Mouse (Mus musculus): ENCODE results near the gene St6galnac4. TPM values are rescaled to one million over a fixed set of nuclear protein-coding genes. Genes with fewer than 3 reads are reported as not detected.
A peak's percentile ranks its signal among the peaks of the same experiment; 100 is the strongest.

The St6galnac4 gene
- polyA plus RNA-seq, 1 experiment = 9.6 TPM

DNA sequence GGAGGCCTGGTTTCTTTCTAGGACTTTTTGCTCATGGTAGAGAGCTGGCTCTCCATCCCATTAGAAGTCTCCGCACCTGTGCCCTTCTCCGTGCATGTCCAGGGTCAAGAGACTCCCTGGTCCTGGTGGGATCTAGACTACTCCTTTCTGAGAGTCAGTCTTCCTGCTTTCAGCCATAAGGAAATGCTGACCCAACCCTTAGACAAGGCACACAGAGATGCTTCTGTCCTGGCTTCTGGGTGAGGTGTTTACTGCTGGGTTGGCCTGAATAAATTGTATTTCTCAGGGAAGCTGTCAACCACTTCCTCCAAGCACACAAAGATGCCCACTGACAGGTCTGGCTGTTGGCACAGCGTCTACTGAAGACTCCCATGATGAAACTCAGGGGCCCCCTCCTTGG, 12.5 kb downstream of the St6galnac4 start, which contains the start of gene St6galnac6:
Gene St6galnac6 (plus strand): TSS at position 301 of the 400 bp plus-strand sequence.
- no peaks in the 10 kb centered on the region; the same call in 1 of the 2 replicates for H3K36me3 ChIP-seq (ENCODE audit: control insufficient read depth, insufficient read depth, low read length)
- peaks cover 7% of the 10 kb centered on the region for H3K4me1 ChIP-seq (ENCODE audit: control insufficient read depth, insufficient read depth, insufficient read length, low read length)
- no peaks in the 10 kb centered on the region for H3K27me3 ChIP-seq (ENCODE audit: control insufficient read depth, insufficient read depth, low read length)
- no peak for TF ChIP-seq POLR2A (IDR thresholded peaks at IDR 0.05; ENCODE audit: low read depth, low read length)
- no peak for TF ChIP-seq CTCF (IDR thresholded peaks at IDR 0.05; ENCODE audit: extremely low read depth, insufficient read length, insufficient replicate concordance, low read depth, low read length)
- WGBS = 93% methylated on average over 3 of the region's 3 CpGs
- H3K4me3 ChIP-seq (ENCODE audit: low read depth, low read length) = no peak within 1 kb of the TSS
- H3K27ac ChIP-seq (ENCODE audit: insufficient read depth, low read depth, low read length) = no peak within 1 kb of the TSS

GRCm38 (mm10) chr2:32601417-32602065, 14.6 kb downstream of the St6galnac4 start:
- TF ChIP-seq CTCF (IDR thresholded peaks at IDR 0.05; ENCODE audit: extremely low read depth, insufficient read length, insufficient replicate concordance, low read depth, low read length) (peak; percentile 67; the same call in 1 of the 2 replicates), POLR2A (IDR thresholded peaks at IDR 0.05; ENCODE audit: low read depth, low read length) (no peak)

DNA sequence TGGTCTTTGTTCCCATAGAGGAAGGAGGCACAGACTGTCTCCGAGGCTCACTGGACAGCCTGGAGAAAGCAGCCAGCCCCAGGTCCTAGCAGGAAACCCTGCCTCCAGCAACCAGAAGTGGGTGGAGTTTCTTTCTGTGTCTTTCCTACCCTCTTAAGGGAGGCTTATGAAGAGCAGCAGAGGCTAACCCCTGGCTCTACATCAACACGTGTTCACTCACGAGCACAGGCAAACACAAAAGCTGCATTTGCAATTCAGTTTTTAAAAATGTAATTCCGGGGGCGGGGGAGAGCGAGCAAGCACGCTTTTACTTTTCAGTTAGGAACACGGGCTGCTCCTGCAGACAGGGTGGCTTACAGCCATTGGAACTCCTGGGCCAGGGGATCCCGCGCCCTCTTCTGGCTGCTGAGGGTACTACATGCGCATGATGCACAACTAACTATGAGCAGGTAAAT, 15.7 kb downstream of the St6galnac4 start:
- WGBS = 1% methylated on average over 11 of the region's 11 CpGs
- Histone ChIP-seq H3K27ac (ENCODE audit: insufficient read depth, low read depth, low read length) (no peak overlapping the region), H3K27me3 (ENCODE audit: control insufficient read depth, insufficient read depth, low read length) (peaks cover 11% of the 10 kb centered on the region), H3K36me3 (ENCODE audit: control insufficient read depth, insufficient read depth, low read length) (no peaks in the 10 kb centered on the region; the same call in 1 of the 2 replicates), H3K4me3 (ENCODE audit: low read depth, low read length) (peak overlapping the region; percentile 23), H3K4me1 (ENCODE audit: control insufficient read depth, insufficient read depth, insufficient read length, low read length) (peaks cover 8% of the 10 kb centered on the region)
- TF ChIP-seq CTCF (IDR thresholded peaks at IDR 0.05; ENCODE audit: extremely low read depth, insufficient read length, insufficient replicate concordance, low read depth, low read length) (peak; percentile 93), POLR2A (IDR thresholded peaks at IDR 0.05; ENCODE audit: low read depth, low read length) (0 out of 2 replicates have a peak, but pooled peaks have one; percentile 17)

More at GRCm38 (mm10) chr2:32601417-32602065, 14.6 kb downstream of the St6galnac4 start:
- H3K4me1 ChIP-seq (ENCODE audit: control insufficient read depth, insufficient read depth, insufficient read length, low read length) = peaks cover 7% of the 10 kb centered on the region
- no peak overlapping the region for H3K4me3 ChIP-seq (ENCODE audit: low read depth, low read length)
- 0 out of 2 replicates have a peak, but pooled peaks cover 2% of the 10 kb centered on the region for H3K27me3 ChIP-seq (ENCODE audit: control insufficient read depth, insufficient read depth, low read length)
- no peak overlapping the region for H3K27ac ChIP-seq (ENCODE audit: insufficient read depth, low read depth, low read length)
- no peaks in the 10 kb centered on the region; the same call in 1 of the 2 replicates for H3K36me3 ChIP-seq (ENCODE audit: control insufficient read depth, insufficient read depth, low read length)
- WGBS = 32% methylated on average over 8 of the region's 8 CpGs

DNA sequence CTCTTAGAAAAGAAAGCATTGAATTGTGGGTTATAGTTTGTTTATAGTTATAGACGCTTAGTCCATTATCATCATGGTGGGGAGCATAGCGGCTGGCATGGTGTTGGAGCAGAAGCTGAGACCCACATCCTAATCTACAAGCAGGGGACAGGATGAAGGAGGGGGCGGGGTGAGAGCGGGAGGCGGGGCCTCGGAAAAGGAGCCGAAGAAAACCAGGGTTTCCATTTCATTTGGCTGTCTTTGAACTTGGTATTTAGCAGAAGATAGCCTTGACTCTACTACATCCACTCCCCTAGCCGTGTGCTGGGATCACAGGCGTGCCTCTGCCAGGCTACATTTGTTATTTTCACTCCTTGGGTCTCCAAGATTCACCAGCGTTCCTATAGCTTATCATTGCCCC, 17.7 kb downstream of the St6galnac4 start:
- WGBS = 48% methylated on average over 10 of the region's 10 CpGs
- TF ChIP-seq POLR2A (IDR thresholded peaks at IDR 0.05; ENCODE audit: low read depth, low read length) (no peak), CTCF (IDR thresholded peaks at IDR 0.05; ENCODE audit: extremely low read depth, insufficient read length, insufficient replicate concordance, low read depth, low read length) (no peak)
- H3K27me3 ChIP-seq (ENCODE audit: control insufficient read depth, insufficient read depth, low read length) = peaks cover 16% of the 10 kb centered on the region
- no peak overlapping the region for H3K27ac ChIP-seq (ENCODE audit: insufficient read depth, low read depth, low read length)
- H3K4me1 ChIP-seq (ENCODE audit: control insufficient read depth, insufficient read depth, insufficient read length, low read length) = peaks cover 11% of the 10 kb centered on the region
- no peak overlapping the region for H3K4me3 ChIP-seq (ENCODE audit: low read depth, low read length)
- H3K36me3 ChIP-seq (ENCODE audit: control insufficient read depth, insufficient read depth, low read length) = no peaks in the 10 kb centered on the region

GRCm38 (mm10) chr2:32606161-32607142, 19.6 kb downstream of the St6galnac4 start:
- Histone ChIP-seq H3K36me3 (ENCODE audit: control insufficient read depth, insufficient read depth, low read length) (no peaks in the 10 kb centered on the region), H3K27ac (ENCODE audit: insufficient read depth, low read depth, low read length) (no peak overlapping the region), H3K4me1 (ENCODE audit: control insufficient read depth, insufficient read depth, insufficient read length, low read length) (peaks cover 8% of the 10 kb centered on the region), H3K4me3 (ENCODE audit: low read depth, low read length) (peak overlapping the region; percentile 66), H3K27me3 (ENCODE audit: control insufficient read depth, insufficient read depth, low read length) (peaks cover 16% of the 10 kb centered on the region)
- TF ChIP-seq CTCF (IDR thresholded peaks at IDR 0.05; ENCODE audit: extremely low read depth, insufficient read length, insufficient replicate concordance, low read depth, low read length) (peak; percentile 52; the same call in 1 of the 2 replicates), POLR2A (IDR thresholded peaks at IDR 0.05; ENCODE audit: low read depth, low read length) (no peak)
- 14% methylated on average over 55 of the region's 55 CpGs for WGBS

DNA sequence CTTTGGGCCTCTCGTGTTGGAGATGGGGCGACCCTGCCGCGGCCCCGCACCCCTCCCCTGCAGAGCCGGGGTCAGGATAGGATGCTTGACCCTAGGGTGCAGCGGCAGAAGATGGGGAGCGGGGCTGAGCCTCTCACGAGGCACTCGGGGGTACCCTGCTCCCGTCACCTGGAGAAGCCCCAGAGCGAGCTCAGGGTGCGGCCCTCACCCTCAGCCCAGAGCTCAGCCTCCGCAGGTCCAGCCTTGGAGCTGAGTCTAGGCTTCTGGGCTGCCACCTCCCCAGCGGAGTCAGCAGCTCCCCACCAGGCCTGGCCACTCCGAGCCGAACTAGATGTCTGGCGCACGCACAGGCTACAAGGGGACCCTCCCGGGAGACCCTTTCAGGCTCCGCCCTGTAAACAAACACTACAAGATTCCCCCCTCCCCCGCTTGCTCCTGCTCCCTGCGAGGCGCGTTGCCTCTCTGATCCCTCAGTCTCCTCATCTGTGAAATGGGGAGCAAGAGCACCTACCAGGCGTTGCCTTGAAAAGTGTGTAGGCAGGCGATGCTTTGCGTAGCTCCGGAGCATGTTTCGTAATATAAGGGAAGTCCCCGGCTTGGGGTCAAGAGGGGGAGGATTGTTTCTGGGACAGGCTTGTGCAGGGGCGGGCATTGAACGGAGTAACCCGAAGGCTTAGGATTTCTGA, 20.5 kb downstream of the St6galnac4 start:
- TF ChIP-seq CTCF (IDR thresholded peaks at IDR 0.05; ENCODE audit: extremely low read depth, insufficient read length, insufficient replicate concordance, low read depth, low read length) = no peak
- 8% methylated on average over 34 of the region's 34 CpGs for WGBS
- peaks cover 8% of the 10 kb centered on the region for H3K4me1 ChIP-seq (ENCODE audit: control insufficient read depth, insufficient read depth, insufficient read length, low read length)
- no peaks in the 10 kb centered on the region for H3K36me3 ChIP-seq (ENCODE audit: control insufficient read depth, insufficient read depth, low read length)
- H3K4me3 ChIP-seq (ENCODE audit: low read depth, low read length) = peak overlapping the region; percentile 66
- peaks cover 16% of the 10 kb centered on the region for H3K27me3 ChIP-seq (ENCODE audit: control insufficient read depth, insufficient read depth, low read length)
- 0 out of 2 replicates have a peak overlapping the region, but pooled peaks have one; percentile 12 for H3K27ac ChIP-seq (ENCODE audit: insufficient read depth, low read depth, low read length)
